Mouse (Mus musculus) heart, adult 18-20 months (tissue): ENCODE measurements at regions not wholly inside any gene's neighbourhood (a gene's known extent, or its start where the extent isn't known, plus 50 kb on each side); places are given as distances from the start of the nearest gene placed in this dataset.

Source experiments
- DNase-seq, 2 experiments: peaks; one replicate each; pipeline ENCODE4 v3.0.0; 2021 to 2022; ENCODE audit warnings: mixed read lengths in 1 of 2
- microRNA-seq, 2 experiments: library from miRNA; unstranded; fragments of <30 nt; microRNA quantifications; one replicate each; pipeline ENCODE4 v1.2.0; 2022

DNA sequence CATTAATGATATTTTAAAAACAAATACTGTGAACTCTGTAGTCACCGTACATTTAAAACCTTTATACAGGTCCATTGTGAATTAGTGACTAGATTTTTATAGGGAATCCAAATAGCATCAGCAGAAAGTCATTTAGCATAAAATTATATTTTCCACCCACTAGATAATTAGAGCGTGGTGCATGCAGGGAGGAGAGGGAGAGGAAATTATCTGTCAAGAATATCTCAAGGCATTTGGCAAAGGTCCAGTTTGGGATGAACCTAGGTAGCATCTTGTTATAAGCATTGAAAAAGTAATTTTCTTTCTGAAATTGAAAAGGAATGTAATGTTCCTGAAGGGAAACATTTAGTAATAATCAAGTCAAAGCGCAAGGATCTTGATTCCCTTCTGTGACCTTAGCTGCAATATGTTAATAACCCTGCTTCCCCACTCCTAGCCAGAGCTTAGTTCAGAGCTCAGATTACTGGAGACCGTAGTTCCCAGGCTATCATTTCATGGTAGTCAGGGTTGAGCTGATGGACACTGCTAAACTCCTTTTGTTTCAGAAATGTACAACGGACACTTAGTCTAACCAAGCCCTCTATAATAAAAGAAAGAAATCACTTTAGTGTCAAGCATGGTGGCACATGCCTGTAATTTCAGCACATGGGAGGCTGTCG, 200.8 kb upstream of the Slc39a10 start:
- no peak for DNase-seq

DNA sequence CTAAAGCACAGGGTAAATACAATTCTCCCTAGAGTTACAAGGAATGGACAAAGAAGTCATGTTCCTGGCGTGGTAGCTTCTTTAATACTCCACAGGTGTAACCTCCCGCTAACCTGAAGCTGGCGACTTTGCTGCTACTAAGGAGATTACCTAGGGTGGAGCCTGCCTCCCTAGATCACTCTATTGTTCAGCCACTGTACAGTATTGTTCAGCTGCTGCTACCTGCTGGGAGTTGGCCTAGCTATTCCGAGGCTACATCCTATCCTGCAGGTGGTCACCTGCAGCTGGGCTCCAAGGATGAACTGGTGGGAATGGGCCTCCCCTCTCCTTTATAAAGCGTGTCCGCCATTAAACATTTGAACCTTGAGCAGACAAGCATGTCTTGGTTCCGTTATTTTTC, 183.8 kb upstream of the Slc39a10 start:
- no peak for DNase-seq

- DNase-seq, result no peak
These were observed 165.5 kb upstream of the Slc39a10 start for GRCm38 (mm10) chr1:47058149-47058548.

GRCm38 (mm10) chr1:47057344-47057743, 164.7 kb upstream of the Slc39a10 start:
- DNase-seq, result no peak

GRCm38 (mm10) chr1:47051109-47051508, 158.5 kb upstream of the Slc39a10 start:
- no peak for DNase-seq

GRCm38 (mm10) chr1:47050492-47050891, 157.8 kb upstream of the Slc39a10 start:
- no peak for DNase-seq

DNA sequence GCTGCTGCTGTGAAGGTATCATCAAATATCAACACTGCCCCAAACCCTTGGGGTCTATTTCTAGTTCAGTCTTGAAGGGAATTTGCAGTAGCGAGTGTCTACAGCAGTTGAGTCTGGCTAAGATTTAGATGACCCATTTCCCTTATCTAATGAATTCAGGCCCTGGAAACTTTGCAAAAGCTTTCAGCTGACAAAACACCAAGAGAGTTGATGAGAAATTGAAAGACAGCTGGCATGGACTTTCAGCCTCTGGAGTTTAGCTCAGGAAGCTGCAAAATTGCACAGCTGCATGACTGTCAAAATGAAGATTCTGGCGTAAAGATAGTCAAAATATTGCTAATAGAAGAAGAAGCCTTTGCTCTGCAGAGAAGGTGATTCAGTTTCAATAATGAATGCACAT, 144.9 kb upstream of the Slc39a10 start:
- peak; percentile 22 to 35 for DNase-seq

- no peak for DNase-seq
These were observed 126.7 kb upstream of the Slc39a10 start for GRCm38 (mm10) chr1:47019356-47019755.

DNA sequence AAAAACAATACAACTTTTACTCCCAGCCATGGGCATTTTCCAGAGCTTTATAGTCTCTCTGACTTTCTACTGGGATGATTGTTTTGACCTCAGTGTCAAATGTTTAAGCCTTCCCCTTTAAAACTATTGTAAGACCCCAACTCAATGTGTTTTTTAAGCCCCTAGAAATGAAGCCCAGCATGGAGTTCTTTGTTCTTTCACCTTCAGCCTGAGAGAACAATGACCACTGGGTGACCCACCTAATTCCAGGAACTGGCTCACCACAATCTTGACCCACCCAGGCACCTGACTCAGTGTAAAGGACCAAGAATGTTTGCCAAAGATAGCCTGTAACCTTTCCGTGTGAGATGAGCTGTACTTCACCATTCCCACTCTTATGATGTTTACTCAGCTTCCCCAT, 121.9 kb upstream of the Slc39a10 start:
- no peak for DNase-seq

DNA sequence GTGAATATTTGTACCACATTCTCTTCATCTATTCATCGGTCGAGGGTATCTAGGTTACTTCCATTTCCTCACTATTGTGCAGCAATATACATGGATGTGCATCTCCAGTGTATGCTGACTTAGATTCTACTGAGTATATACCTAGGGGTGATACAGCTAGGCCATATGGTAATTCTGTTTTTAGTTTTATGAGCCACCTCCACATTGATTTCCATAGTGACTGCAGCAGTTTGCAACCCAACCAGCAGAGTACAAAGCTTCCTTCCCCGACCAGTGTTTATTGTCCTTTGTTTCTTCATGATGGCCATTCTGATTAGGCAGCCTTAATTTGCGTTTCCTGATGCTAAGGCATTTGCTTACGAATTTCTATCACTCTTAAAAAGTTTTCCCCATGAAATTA, 111.1 kb upstream of the Slc39a10 start:
- DNase-seq, result no peak

DNA sequence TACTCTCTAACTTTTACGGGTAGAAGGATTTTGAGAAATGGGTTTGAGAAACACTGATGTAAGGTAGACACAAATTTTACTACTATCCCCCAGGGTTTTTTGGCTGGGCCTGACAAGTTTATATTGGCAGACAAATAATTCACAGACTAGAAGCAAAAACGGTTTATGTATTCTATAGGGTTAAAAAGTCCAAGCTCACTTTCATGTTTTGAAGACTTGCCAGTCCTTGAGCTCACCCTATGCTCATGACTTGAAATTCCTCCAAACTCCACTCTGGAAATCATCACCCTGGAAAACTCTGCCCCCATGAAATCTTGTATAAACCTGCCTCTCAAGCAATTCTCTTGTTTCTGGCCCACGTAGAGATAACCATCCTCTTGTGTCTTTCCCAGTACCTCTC, 106.7 kb upstream of the Slc39a10 start:
- DNase-seq, result no peak

DNA sequence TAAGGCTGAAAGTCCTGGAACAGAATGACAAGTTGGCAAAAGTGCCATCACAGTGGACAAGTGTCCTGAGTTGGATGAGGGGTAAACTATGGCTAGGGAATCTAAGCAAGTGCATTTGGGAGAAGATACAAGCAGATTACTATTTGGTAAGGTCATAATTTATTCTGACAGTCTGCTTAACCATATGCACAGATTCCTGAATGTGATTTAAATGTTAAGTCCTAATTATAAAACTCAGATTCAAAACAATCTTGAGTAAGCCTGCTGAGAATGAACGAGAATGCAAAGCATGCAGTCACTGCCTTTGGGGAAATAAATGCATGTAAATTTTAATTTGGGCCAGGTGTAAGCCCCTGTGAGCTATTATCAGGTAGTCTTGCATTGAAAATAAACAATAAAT, 93.3 kb upstream of the Slc39a10 start:
- no peak for DNase-seq

GRCm38 (mm10) chr1:46983093-46983492, 90.4 kb upstream of the Slc39a10 start:
- no peak for DNase-seq

DNA sequence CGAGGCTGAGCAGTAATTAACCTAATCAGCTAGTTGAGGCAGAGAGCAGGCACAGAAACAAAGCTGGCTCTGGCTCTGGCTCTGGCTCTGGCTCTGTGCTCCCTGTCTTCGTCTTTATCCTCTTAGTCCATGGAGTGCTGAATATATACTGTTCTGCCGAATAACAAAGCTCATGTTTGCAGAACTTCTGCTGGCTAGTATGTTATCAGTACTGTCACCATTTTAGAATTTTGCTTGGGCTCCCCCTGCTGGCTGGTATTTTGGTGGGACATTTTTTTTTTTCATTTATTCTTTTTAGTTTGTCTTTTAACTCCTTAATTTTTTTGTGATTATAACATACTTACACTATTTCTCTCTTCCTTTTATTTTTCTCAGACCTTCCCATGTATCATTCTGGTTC, 77.8 kb upstream of the Slc39a10 start:
- DNase-seq, result peak; percentile 27 to 83

- no peak for DNase-seq
These were observed 75.7 kb upstream of the Slc39a10 start for GRCm38 (mm10) chr1:46968361-46968760.

DNA sequence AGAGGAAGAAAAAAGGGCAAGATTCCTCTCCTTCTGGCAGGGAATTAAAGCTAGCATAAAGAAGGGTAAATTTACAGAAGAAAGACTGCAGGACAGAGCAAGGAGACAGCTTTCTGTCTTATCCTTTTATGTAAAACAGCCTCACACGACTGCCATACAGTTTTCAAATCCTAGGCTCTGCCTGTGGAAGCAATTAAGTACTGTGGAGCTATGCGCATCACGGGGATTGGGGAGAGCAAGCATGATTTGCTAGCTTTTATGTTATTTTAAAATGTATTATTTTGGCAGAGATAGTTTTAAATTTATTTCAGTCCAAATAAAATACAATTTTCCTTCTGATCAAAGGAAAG, 74.2 kb upstream of the Slc39a10 start:
- no peak for DNase-seq

GRCm38 (mm10) chr1:46965996-46966916, 73.6 kb upstream of the Slc39a10 start:
- DNase-seq, result no peak

DNA sequence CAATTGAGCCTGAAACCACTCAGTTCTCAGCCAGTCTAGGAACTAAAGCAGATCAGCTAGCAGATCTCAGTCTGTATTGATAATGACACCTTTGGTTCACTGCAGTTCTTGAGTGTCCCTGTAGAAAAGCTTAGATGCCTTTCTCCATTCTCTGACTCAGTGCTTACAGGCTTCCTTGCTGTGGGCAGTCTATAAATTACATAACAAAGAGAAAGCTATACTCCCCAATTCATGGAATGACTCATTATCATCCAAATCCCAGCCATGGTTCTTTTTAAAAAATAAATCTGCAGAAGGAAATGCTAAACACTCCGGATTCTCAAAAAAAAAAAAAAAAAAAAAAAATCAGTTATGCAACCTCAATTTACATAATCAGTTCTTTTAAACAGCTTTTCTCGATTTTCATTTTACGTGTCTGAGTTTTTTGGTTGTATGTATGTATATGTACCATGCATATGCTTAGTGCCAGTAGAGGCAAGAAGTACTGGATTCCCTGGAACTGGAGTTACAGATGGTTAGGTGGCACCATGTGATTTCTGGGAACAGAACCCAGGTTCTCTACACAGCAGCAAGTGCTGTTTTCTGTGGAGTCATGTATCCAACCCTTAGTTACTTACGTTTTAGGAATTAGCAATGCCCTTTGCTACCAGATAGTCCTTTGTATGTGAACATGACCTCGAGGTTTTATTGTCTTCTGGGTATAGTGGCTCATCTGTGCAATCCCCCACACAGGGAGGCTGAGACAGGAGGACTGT, 71.5 kb upstream of the Slc39a10 start:
- no peak for DNase-seq

Small RNAs in the stretch of these regions (microRNA-seq; reads per million reads assigned to microRNA genes)
- 0 reads per million in 2 experiments for gene Mir6350
